Mouse (Mus musculus): ENCODE results near the gene Eya4. TPM values are rescaled to one million over a fixed set of nuclear protein-coding genes. Genes with fewer than 3 reads are reported as not detected.

The Eya4 gene
- polyA plus RNA-seq, 1 experiment from 2014 or later: 3.3 TPM

- DNase-seq (ENCODE audit: low read depth, low spot score) (no peak), ATAC-seq (no peak)
- ChIA-PET CTCF (no interaction called here), POLR2A (no interaction called here)
- in situ Hi-C loops (cut with MboI; ENCODE audit: low pct_unique_long_range_greater_than_20kb): no loop called here
- no peak for TF ChIP-seq CTCF (IDR thresholded peaks at IDR 0.05)
- H3K27me3 ChIP-seq: no peaks in the 10 kb centered on the region
These were observed 22.9 kb downstream of the Eya4 start for GRCm38 (mm10) chr10:23327651-23328050.

- no peak for ATAC-seq
- POLR2A ChIA-PET: no interaction called here
- in situ Hi-C loops (cut with MboI; ENCODE audit: low pct_unique_long_range_greater_than_20kb): no loop called here
- no peak for TF ChIP-seq CTCF (IDR thresholded peaks at IDR 0.05)
- no peak for DNase-seq (ENCODE audit: low read depth, low spot score)
- no peaks in the 10 kb centered on the region for H3K27me3 ChIP-seq
- CTCF ChIA-PET: no interaction called here
These were observed 28.3 kb downstream of the Eya4 start for GRCm38 (mm10) chr10:23322275-23322674.

- no peaks in the 10 kb centered on the region for H3K27me3 ChIP-seq
- in situ Hi-C loops (cut with MboI; ENCODE audit: low pct_unique_long_range_greater_than_20kb): no loop called here
- DNase-seq (ENCODE audit: low read depth, low spot score) (no peak), ATAC-seq (no peak)
- CTCF ChIA-PET: interaction anchor here (0.8 to 1.3 kb wide), 2 partner anchors 16 to 30 kb away, joined by 3 read pairs; no protein-coding TSS in a partner anchor
- POLR2A ChIA-PET: no interaction called here
- no peak for TF ChIP-seq CTCF (IDR thresholded peaks at IDR 0.05)
These were observed 55.0 kb downstream of the Eya4 start for GRCm38 (mm10) chr10:23295616-23296015.

GRCm38 (mm10) chr10:23292495-23292894 lies 58.1 kb downstream of the Eya4 start:
- ATAC-seq: no peak
- in situ Hi-C loops (cut with MboI; ENCODE audit: low pct_unique_long_range_greater_than_20kb): no loop called here
- CTCF ChIA-PET: no interaction called here
- no peak for DNase-seq (ENCODE audit: low read depth, low spot score)
- POLR2A ChIA-PET: no interaction called here
- H3K27me3 ChIP-seq: no peaks in the 10 kb centered on the region
- TF ChIP-seq CTCF (IDR thresholded peaks at IDR 0.05): no peak

- in situ Hi-C loops (cut with MboI; ENCODE audit: low pct_unique_long_range_greater_than_20kb): no loop called here
- CTCF ChIA-PET: no interaction called here
- no peak for TF ChIP-seq CTCF (IDR thresholded peaks at IDR 0.05)
- H3K27me3 ChIP-seq: no peaks in the 10 kb centered on the region
- DNase-seq (ENCODE audit: low read depth, low spot score) (no peak), ATAC-seq (no peak)
- POLR2A ChIA-PET: no interaction called here
These were observed 73.2 kb downstream of the Eya4 start for GRCm38 (mm10) chr10:23277371-23277770.

DNA sequence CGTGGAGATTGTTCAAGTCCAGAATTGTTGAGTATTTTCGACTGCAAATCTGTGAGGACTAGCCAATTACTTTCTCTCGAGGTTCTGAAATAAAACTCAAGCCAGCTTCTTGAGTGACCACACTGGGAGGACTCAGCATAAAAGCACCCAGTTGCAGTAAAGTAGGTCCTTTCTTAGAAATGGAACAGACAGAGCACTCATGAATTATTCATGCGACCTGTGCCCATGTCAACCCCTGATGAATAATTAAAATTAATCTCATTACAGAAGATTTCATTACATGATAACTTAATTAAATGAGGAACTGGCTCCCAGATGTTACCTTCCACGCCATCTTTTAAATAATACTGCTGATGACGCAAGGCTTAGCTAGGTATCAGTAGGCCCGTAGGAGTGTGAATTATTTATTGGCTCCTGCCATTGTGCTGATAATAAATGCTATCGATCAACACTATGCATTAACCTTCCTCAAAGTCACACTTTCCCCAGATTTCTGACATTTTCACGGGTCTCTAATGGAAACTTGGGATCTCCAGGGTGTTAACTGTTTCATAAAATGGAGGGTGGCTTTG lies 79.5 kb downstream of the Eya4 start:
- ChIA-PET CTCF (interaction anchor here (1.0 to 1.4 kb wide), 2 partner anchors 8 to 11 kb away, joined by 3 to 4 read pairs; no protein-coding TSS in a partner anchor), POLR2A (no interaction called here)
- ATAC-seq (no peak), DNase-seq (ENCODE audit: low read depth, low spot score) (no peak)
- no peak for TF ChIP-seq CTCF (IDR thresholded peaks at IDR 0.05)
- in situ Hi-C loops (cut with MboI; ENCODE audit: low pct_unique_long_range_greater_than_20kb): no loop called here
- H3K27me3 ChIP-seq: no peaks in the 10 kb centered on the region

- no peak for TF ChIP-seq CTCF (IDR thresholded peaks at IDR 0.05)
- in situ Hi-C loops (cut with MboI; ENCODE audit: low pct_unique_long_range_greater_than_20kb): no loop called here
- CTCF ChIA-PET: interaction anchor here (1.0 to 1.4 kb wide), 2 partner anchors 9 to 10 kb away, joined by 3 to 4 read pairs; no protein-coding TSS in a partner anchor
- no peak for ATAC-seq
- POLR2A ChIA-PET: no interaction called here
- H3K27me3 ChIP-seq: no peaks in the 10 kb centered on the region
- DNase-seq (ENCODE audit: low read depth, low spot score): no peak
These were observed 80.1 kb downstream of the Eya4 start for GRCm38 (mm10) chr10:23270502-23270901.

DNA sequence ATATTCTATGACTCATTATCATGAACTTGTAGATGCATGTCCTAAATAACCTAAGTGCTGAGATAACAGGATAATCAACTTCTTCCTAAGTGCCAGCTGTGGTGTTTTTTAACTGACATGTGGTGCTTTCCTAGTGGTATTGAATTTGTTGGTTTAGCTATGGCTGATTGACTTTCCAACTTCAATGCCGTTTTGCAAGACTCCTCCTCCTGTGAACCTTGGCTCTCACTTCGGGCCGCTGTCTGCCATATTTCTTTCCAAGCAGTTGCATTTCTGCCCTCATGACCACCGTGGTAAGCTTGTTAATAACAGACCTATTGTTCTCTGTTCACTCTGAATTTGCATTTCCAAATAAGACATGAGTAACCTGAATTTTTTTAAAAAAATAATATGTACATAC lies 98.4 kb downstream of the Eya4 start:
- in situ Hi-C loops (cut with MboI; ENCODE audit: low pct_unique_long_range_greater_than_20kb): no loop called here
- ChIA-PET POLR2A (interaction anchor here (0.6 kb wide), 1 partner anchor 954 kb away, joined by 3 read pairs; no protein-coding TSS in a partner anchor), CTCF (no interaction called here)
- no peak for DNase-seq (ENCODE audit: low read depth, low spot score)
- ATAC-seq: no peak
- no peaks in the 10 kb centered on the region for H3K27me3 ChIP-seq
- no peak for TF ChIP-seq CTCF (IDR thresholded peaks at IDR 0.05)

DNA sequence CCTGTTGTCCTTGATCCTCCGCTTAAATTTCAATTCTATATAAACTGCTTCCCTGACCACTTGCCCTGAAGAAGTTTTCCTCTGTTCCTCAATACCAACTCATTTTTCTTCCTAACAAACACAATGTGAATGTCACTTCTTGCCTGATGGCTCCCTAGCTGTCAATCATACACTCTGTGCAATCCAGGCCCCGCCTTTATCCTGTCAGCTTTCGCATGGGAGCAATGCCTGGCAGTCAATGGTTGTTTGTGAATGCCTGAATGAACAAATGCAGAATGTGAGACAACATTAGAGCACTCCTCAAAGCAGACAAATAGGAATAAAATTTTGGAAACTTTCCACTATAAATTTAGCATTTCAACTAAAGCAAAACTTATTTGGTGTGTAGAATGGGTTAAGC lies 104.1 kb downstream of the Eya4 start:
- POLR2A ChIA-PET: no interaction called here
- in situ Hi-C loops (cut with MboI; ENCODE audit: low pct_unique_long_range_greater_than_20kb): no loop called here
- CTCF ChIA-PET: no interaction called here
- no peaks in the 10 kb centered on the region for H3K27me3 ChIP-seq
- ATAC-seq (no peak), DNase-seq (ENCODE audit: low read depth, low spot score) (no peak)
- no peak for TF ChIP-seq CTCF (IDR thresholded peaks at IDR 0.05)

- no peak for TF ChIP-seq CTCF (IDR thresholded peaks at IDR 0.05)
- ChIA-PET CTCF (interaction anchor here (1.0 kb wide), 1 partner anchor 41 kb away, joined by 3 read pairs; no protein-coding TSS in a partner anchor), POLR2A (no interaction called here)
- H3K27me3 ChIP-seq: no peaks in the 10 kb centered on the region
- no peak for ATAC-seq
- no peak for DNase-seq (ENCODE audit: low read depth, low spot score)
- in situ Hi-C loops (cut with MboI; ENCODE audit: low pct_unique_long_range_greater_than_20kb): no loop called here
These were observed 113.7 kb downstream of the Eya4 start for GRCm38 (mm10) chr10:23236918-23237317.

GRCm38 (mm10) chr10:23235405-23235804 lies 115.2 kb downstream of the Eya4 start:
- in situ Hi-C loops (cut with MboI; ENCODE audit: low pct_unique_long_range_greater_than_20kb): no loop called here

GRCm38 (mm10) chr10:23233425-23233824 lies 117.2 kb downstream of the Eya4 start:
- ChIA-PET CTCF (no interaction called here), POLR2A (no interaction called here)
- DNase-seq (ENCODE audit: low read depth, low spot score) (no peak), ATAC-seq (no peak)
- no peak for TF ChIP-seq CTCF (IDR thresholded peaks at IDR 0.05)
- no peaks in the 10 kb centered on the region for H3K27me3 ChIP-seq
- in situ Hi-C loops (cut with MboI; ENCODE audit: low pct_unique_long_range_greater_than_20kb): no loop called here

More at GRCm38 (mm10) chr10:23235405-23235804, 115.2 kb downstream of the Eya4 start:
- ATAC-seq (no peak), DNase-seq (ENCODE audit: low read depth, low spot score) (no peak)
- TF ChIP-seq CTCF (IDR thresholded peaks at IDR 0.05): no peak
- ChIA-PET CTCF (no interaction called here), POLR2A (no interaction called here)
- H3K27me3 ChIP-seq: no peaks in the 10 kb centered on the region

Measured in Patski (cell line).